Mouse (Mus musculus): ENCODE data around the gene Gm3755. TPM values are rescaled to one million over a fixed set of nuclear protein-coding genes. Genes with fewer than 3 reads are reported as not detected.
"Not testable (repeated sequence)": the region's sequence is repeated elsewhere in the genome, so short reads cannot be mapped to it uniquely, and the experiment has no call there.

The Gm3755 gene
- not detected in 2 replicates for polyA plus RNA-seq (2015; fragmentation: Nextera tagmentation; extraction: Ambion mirVana)

- H3K4me2 ChIP-seq (ENCODE audit: low read depth, low read length); H3K27me3 ChIP-seq (ENCODE audit: insufficient read depth, low read length); H3K4me3 ChIP-seq (ENCODE audit: low read depth, low read length); H3K9me3 ChIP-seq (ENCODE audit: low read length); H3K9ac ChIP-seq (replicated peaks); ATAC-seq; DNase-seq; H3K4me1 ChIP-seq (ENCODE audit: insufficient read depth); H3K36me3 ChIP-seq (replicated peaks; ENCODE audit: insufficient read depth, low read length); H3K27ac ChIP-seq (ENCODE audit: low read depth): not testable (repeated sequence)
- no CpG with 5 or more reads among the region's 2 CpGs for WGBS (ENCODE audit: insufficient replicate concordance)
These were observed at the start of gene Gm3755 for GRCm38 (mm10) chr14:7450817-7451216. Gene Gm3755 (minus strand): TSS chr14:7450917.

GRCm38 (mm10) chr14:7488731-7489130, 38.0 kb upstream of the Gm3755 start:
- not testable (repeated sequence) for H3K27ac ChIP-seq (ENCODE audit: low read depth); H3K36me3 ChIP-seq (replicated peaks; ENCODE audit: insufficient read depth, low read length); H3K4me3 ChIP-seq (ENCODE audit: low read depth, low read length); H3K9me3 ChIP-seq (ENCODE audit: low read length); ATAC-seq; H3K27me3 ChIP-seq (ENCODE audit: insufficient read depth, low read length); H3K4me1 ChIP-seq (ENCODE audit: insufficient read depth); H3K9ac ChIP-seq (replicated peaks); H3K4me2 ChIP-seq (ENCODE audit: low read depth, low read length)
- DNase-seq: peak; percentile 5
- WGBS (ENCODE audit: insufficient replicate concordance): 0% methylated on average over 9 of the region's 18 CpGs

GRCm38 (mm10) chr14:7483662-7484061, 32.9 kb upstream of the Gm3755 start, which contains the start of gene Gm3752:
Gene Gm3752 (minus strand): TSS chr14:7483762.
- H3K4me2 ChIP-seq (ENCODE audit: low read depth, low read length); H3K9ac ChIP-seq (replicated peaks); H3K4me1 ChIP-seq (ENCODE audit: insufficient read depth); H3K36me3 ChIP-seq (replicated peaks; ENCODE audit: insufficient read depth, low read length); H3K4me3 ChIP-seq (ENCODE audit: low read depth, low read length); H3K27me3 ChIP-seq (ENCODE audit: insufficient read depth, low read length); H3K9me3 ChIP-seq (ENCODE audit: low read length); ATAC-seq; DNase-seq; H3K27ac ChIP-seq (ENCODE audit: low read depth): not testable (repeated sequence)
- WGBS (ENCODE audit: insufficient replicate concordance): 75% methylated on average over 1 of the region's 3 CpGs

DNA sequence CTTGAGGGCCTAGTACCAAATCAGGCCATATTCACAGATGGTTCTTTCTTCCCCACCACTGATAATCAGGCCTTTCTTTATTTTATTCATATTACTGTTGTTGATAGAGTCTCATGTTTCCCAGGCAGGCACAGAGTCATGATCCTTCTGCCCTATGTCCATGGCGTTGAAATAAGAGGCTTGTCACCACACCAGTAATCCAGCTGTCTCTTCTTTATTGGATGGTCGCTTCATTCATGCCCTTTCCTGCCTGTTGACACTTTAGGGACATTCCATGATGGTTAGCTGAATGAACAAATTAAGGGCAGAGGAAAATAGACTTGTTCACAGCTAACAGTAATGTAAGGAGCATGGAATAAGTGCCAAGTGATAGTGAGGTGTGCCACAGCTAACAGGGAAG, 28.2 kb downstream of the Gm3755 start:
- DNase-seq; H3K9ac ChIP-seq (replicated peaks): not testable (repeated sequence)
- 67% methylated on average over 2 of the region's 2 CpGs for WGBS (ENCODE audit: insufficient replicate concordance)

More for the DNA sequence above, 28.2 kb downstream of the Gm3755 start:
- not testable (repeated sequence) for H3K27me3 ChIP-seq (ENCODE audit: insufficient read depth, low read length); H3K4me1 ChIP-seq (ENCODE audit: insufficient read depth); H3K9me3 ChIP-seq (ENCODE audit: low read length); H3K4me3 ChIP-seq (ENCODE audit: low read depth, low read length); H3K27ac ChIP-seq (ENCODE audit: low read depth); ATAC-seq; H3K36me3 ChIP-seq (replicated peaks; ENCODE audit: insufficient read depth, low read length); H3K4me2 ChIP-seq (ENCODE audit: low read depth, low read length)

Other genes with a start within 250 kb of the Gm3755 start
- gene Gm3727, start 186.2 kb downstream of the Gm3755 start, polyA plus RNA-seq (2015; fragmentation: Nextera tagmentation; extraction: Ambion mirVana): not detected in 2 replicates
- not detected in 2 replicates for gene Gm3739, start 135.9 kb downstream of the Gm3755 start, polyA plus RNA-seq (2015; fragmentation: Nextera tagmentation; extraction: Ambion mirVana)
- not detected in 2 replicates for gene Gm5797, start 118.5 kb downstream of the Gm3755 start, polyA plus RNA-seq (2015; fragmentation: Nextera tagmentation; extraction: Ambion mirVana)
- gene Gm8374, start 85.8 kb downstream of the Gm3755 start, polyA plus RNA-seq (2015; fragmentation: Nextera tagmentation; extraction: Ambion mirVana): not detected in 2 replicates
- gene Gm3752, start 32.8 kb upstream of the Gm3755 start, polyA plus RNA-seq (2015; fragmentation: Nextera tagmentation; extraction: Ambion mirVana): not detected in 2 replicates
- gene Gm3558, start 117.6 kb upstream of the Gm3755 start, polyA plus RNA-seq (2015; fragmentation: Nextera tagmentation; extraction: Ambion mirVana): not detected in 2 replicates
- gene Gm10338, start 144.7 kb upstream of the Gm3755 start, polyA plus RNA-seq (2015; fragmentation: Nextera tagmentation; extraction: Ambion mirVana): not detected in 2 replicates
- not detected in 2 replicates for gene Gm10128, start 193.1 kb upstream of the Gm3755 start, polyA plus RNA-seq (2015; fragmentation: Nextera tagmentation; extraction: Ambion mirVana)

Measured in liver, postnatal 0 days (tissue).